Mouse (Mus musculus) midbrain, embryonic 16.5 days (tissue): Measurements from ENCODE around the gene Cfap54. TPM values are rescaled to one million over a fixed set of nuclear protein-coding genes. Genes with fewer than 3 reads are reported as not detected.

Experiments used
- ATAC-seq: fragments of 200-750 bp; cut with Nextera tagmentation; 2 replicates; pipeline ENCODE4 v1.8.0; 2017; ENCODE audit warnings: moderate TSS enrichment
- H3K27ac ChIP-seq: fragments of 300-500 bp; sonication (generic); 2 replicates; pipeline ENCODE4 v1.5.1; 2014; ENCODE audit warnings: mild to moderate bottlenecking, low read length, mixed read lengths
- H3K27me3 ChIP-seq: fragments of 300-500 bp; sonication (generic); 2 replicates; pipeline ENCODE4 v1.6.1; 2014; ENCODE audit warnings: low read depth, low read length, mixed read lengths; ENCODE audit not compliant: control insufficient read depth, insufficient read depth
- H3K36me3 ChIP-seq: fragments of 300-500 bp; sonication (generic); 2 replicates; pipeline ENCODE4 v1.6.1; 2014; ENCODE audit warnings: mild to moderate bottlenecking, low read length, moderate library complexity, mixed read lengths; ENCODE audit not compliant: control insufficient read depth, insufficient read depth
- H3K4me1 ChIP-seq: fragments of 300-500 bp; sonication (generic); 2 replicates; pipeline ENCODE4 v1.6.1; 2014; ENCODE audit warnings: mild to moderate bottlenecking, low read length, mixed read lengths; ENCODE audit not compliant: control insufficient read depth, insufficient read depth
- H3K4me2 ChIP-seq: fragments of 300-500 bp; sonication (generic); 2 replicates; pipeline ENCODE4 v1.6.1; 2014; ENCODE audit warnings: mild to moderate bottlenecking, low read length, mixed read lengths
- H3K4me3 ChIP-seq: fragments of 300-500 bp; sonication (generic); 2 replicates; pipeline ENCODE4 v1.5.1; 2014; ENCODE audit warnings: low read depth, mild to moderate bottlenecking, low read length, moderate library complexity, mixed read lengths
- H3K9ac ChIP-seq: fragments of 300-500 bp; sonication (generic); 2 replicates; pipeline ENCODE4 v1.6.1; 2014; ENCODE audit warnings: low read depth, low read length, mixed read lengths
- H3K9me3 ChIP-seq: fragments of 300-500 bp; sonication (generic); replicated peaks from 2 replicates; pipeline ENCODE4 v1.6.1; 2014; ENCODE audit warnings: mild to moderate bottlenecking, low read length, mixed read lengths; ENCODE audit not compliant: control insufficient read depth, poor library complexity, severe bottlenecking
- WGBS: fragments of 180-500 bp; shearing (Covaris S2); extraction: QIAGEN DNeasy Blood & Tissue Kit; methylation state at CpG from one replicate; pipeline ENCODE4 v1.1.7; 2014; 5-methylcytosine and 5-hydroxymethylcytosine counted together
- polyA plus RNA-seq: library from polyadenylated mRNA; unstranded; fragments of >200 nt; fragmentation: Nextera tagmentation; extraction: Ambion mirVana; gene quantifications from 2 replicates; pipeline ENCODE4 v1.2.1, GENCODE M21; 2015

Gene Cfap54
- polyA plus RNA-seq, 1 experiment from 2014 or later, result 3.2 TPM

DNA sequence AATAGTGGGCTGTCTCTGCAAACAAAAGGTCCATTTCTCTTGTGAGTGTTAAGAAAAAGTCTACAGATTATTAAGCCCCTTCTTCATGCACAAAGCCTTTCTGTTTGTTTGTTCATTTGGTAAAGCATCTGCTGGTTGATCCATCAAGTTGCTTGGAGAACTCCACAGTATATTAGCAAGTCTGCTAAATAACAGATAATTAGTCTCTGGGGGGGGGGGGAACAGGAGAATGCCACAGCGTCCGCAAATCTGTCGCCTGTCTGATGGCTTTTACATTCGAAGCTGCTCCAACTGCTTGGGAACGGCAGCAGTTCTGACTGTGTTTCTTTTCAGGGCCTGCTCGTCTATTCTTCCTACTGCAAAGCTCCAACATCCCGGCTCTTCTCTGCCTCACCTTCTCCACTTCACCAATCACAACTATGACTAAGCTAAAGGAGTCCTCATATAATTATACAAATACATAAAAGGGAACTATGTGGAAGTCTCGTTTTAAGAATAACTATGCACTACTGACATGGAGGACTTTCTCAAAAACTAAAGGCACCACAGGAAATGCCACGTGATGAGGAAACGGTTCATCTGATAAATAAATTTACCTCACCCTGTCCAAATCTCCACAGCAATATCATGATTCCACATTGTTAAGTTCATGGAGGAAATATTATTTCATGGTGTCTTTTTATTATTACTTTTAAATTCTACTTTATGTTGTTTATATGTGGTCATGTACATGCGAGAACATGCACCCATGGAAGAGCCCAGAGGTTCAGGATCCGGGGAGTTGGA lies 41.2 kb upstream of the Cfap54 start:
- no peak overlapping the region for H3K4me3 ChIP-seq
- H3K4me1 ChIP-seq, result no peaks in the 10 kb centered on the region
- H3K27ac ChIP-seq, result no peak overlapping the region
- ATAC-seq, result no peak
- H3K27me3 ChIP-seq, result no peaks in the 10 kb centered on the region
- no peaks in the 10 kb centered on the region for H3K36me3 ChIP-seq
- 66% methylated on average over 12 of the region's 12 CpGs for WGBS
- H3K9me3 ChIP-seq, result no peaks in the 10 kb centered on the region
- no peak overlapping the region for H3K9ac ChIP-seq
- H3K4me2 ChIP-seq, result no peak overlapping the region

GRCm38 (mm10) chr10:93121262-93121860 lies 39.9 kb upstream of the Cfap54 start:
- Histone ChIP-seq H3K36me3 (no peaks in the 10 kb centered on the region), H3K4me1 (no peaks in the 10 kb centered on the region), H3K27ac (no peak overlapping the region), H3K27me3 (no peaks in the 10 kb centered on the region), H3K4me2 (no peak overlapping the region), H3K9ac (no peak overlapping the region), H3K4me3 (no peak overlapping the region), H3K9me3 (no peaks in the 10 kb centered on the region)
- WGBS, result 92% methylated on average over 6 of the region's 6 CpGs
- no peak for ATAC-seq

DNA sequence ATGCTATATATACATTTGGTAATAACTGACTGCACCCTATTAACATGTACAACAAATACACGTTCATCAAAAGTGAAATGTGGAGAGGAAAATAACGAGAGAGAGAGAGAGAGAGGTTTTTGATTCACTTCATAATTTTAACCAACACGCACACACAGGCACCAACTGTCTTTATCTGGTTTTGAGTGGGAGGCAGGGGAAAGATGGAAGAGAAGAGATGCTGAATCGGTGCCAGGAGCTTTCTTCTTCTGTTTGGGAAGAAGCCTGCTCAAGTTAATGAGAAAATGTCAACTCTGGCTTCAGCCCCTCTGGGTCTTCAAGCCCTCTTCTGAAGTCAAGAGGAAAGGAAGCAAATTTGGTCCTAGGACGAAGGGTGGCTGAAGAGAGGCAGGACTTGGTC lies 38.4 kb upstream of the Cfap54 start:
- no peaks in the 10 kb centered on the region for H3K4me1 ChIP-seq
- H3K9ac ChIP-seq, result no peak overlapping the region
- H3K9me3 ChIP-seq, result no peaks in the 10 kb centered on the region
- no peak for ATAC-seq
- H3K4me3 ChIP-seq, result no peak overlapping the region
- H3K27ac ChIP-seq, result no peak overlapping the region
- no peaks in the 10 kb centered on the region for H3K36me3 ChIP-seq
- H3K27me3 ChIP-seq, result no peaks in the 10 kb centered on the region
- 76% methylated on average over 5 of the region's 5 CpGs for WGBS
- no peak overlapping the region for H3K4me2 ChIP-seq

DNA sequence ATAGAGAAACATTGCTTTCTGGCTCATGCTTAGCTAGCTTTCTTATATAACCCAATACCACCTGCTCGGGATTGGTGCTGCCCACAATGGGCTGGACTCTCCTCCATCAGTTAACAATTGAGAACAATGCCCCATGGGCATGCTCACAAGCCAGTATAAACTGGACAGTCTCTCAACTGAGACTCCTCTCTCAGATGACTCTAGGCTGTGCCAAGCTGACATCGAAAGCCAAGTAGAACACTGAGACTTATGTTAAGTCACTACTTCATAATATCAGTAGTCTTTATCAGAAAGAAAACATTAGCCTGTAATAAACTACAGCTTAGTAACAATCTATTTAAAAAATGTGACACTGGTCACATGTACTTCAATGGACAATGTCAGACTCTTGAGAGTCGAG lies 35.2 kb upstream of the Cfap54 start:
- WGBS, result 90% methylated on average over 3 of the region's 3 CpGs
- Histone ChIP-seq H3K9ac (no peak overlapping the region), H3K36me3 (no peaks in the 10 kb centered on the region), H3K27me3 (no peaks in the 10 kb centered on the region), H3K4me2 (no peak overlapping the region), H3K9me3 (no peaks in the 10 kb centered on the region), H3K4me3 (no peak overlapping the region), H3K4me1 (no peaks in the 10 kb centered on the region), H3K27ac (no peak overlapping the region)
- no peak for ATAC-seq

DNA sequence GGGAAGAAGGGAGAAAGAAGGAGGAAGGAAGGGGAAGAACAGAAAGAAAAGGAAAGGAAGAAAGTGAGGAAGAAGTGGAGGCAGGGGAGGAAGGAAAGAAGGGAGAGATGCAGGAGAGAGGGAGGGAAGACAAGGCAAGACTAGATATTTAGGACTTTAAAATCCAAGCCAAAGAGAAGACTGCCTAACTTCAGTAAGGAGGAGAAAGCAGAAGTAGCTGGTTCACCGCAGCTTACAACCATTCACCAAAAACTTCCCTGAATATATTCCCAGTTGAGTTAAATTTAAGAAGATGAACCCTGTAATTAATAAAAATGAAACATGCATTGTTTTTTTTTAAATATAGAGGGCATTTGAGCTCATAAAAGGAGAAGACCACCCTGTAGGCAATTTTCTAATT lies 34.3 kb upstream of the Cfap54 start:
- Histone ChIP-seq H3K4me3 (no peak overlapping the region), H3K27me3 (no peaks in the 10 kb centered on the region), H3K27ac (no peak overlapping the region), H3K4me1 (no peaks in the 10 kb centered on the region), H3K9ac (no peak overlapping the region), H3K4me2 (no peak overlapping the region), H3K9me3 (no peaks in the 10 kb centered on the region), H3K36me3 (no peaks in the 10 kb centered on the region)
- ATAC-seq, result no peak
- WGBS, result 92% methylated on average over 1 of the region's 1 CpGs

DNA sequence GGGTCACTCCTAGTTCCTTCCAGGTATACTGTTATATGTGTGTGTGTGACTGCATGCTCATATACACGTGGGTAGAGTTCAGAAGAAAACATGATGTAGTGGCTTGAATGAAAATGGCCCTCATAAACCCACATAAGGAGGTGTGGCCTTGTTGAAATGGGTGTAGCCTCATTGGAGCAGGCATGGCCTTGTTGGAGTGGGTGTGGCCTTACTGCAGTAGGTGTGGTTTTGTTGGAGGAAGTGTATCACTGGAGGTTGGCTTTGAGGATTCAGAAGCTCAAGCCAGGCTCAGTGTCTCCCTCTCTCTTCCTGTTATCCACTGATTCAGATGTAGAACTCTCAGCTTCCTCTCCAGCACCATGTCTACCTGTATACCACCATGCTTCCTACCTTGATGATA lies 33.4 kb upstream of the Cfap54 start:
- no peak overlapping the region for H3K4me2 ChIP-seq
- no peak overlapping the region for H3K9ac ChIP-seq
- no peaks in the 10 kb centered on the region for H3K9me3 ChIP-seq
- H3K27ac ChIP-seq, result no peak overlapping the region
- WGBS, result 71% methylated on average over 1 of the region's 1 CpGs
- no peaks in the 10 kb centered on the region for H3K36me3 ChIP-seq
- H3K27me3 ChIP-seq, result no peaks in the 10 kb centered on the region
- H3K4me3 ChIP-seq, result no peak overlapping the region
- ATAC-seq, result no peak
- no peaks in the 10 kb centered on the region for H3K4me1 ChIP-seq

GRCm38 (mm10) chr10:93113968-93114367 lies 32.5 kb upstream of the Cfap54 start:
- no peaks in the 10 kb centered on the region for H3K4me1 ChIP-seq
- ATAC-seq, result no peak
- no peak overlapping the region for H3K4me2 ChIP-seq
- 89% methylated on average over 8 of the region's 8 CpGs for WGBS
- no peak overlapping the region for H3K9ac ChIP-seq
- no peak overlapping the region for H3K4me3 ChIP-seq
- H3K27me3 ChIP-seq, result no peaks in the 10 kb centered on the region
- no peak overlapping the region for H3K27ac ChIP-seq
- H3K9me3 ChIP-seq, result no peaks in the 10 kb centered on the region
- H3K36me3 ChIP-seq, result no peaks in the 10 kb centered on the region

GRCm38 (mm10) chr10:93112021-93112420 lies 30.6 kb upstream of the Cfap54 start:
- no peak overlapping the region for H3K9ac ChIP-seq
- no peak overlapping the region for H3K4me2 ChIP-seq
- H3K36me3 ChIP-seq, result no peaks in the 10 kb centered on the region
- H3K9me3 ChIP-seq, result no peaks in the 10 kb centered on the region
- ATAC-seq, result no peak
- no peak overlapping the region for H3K4me3 ChIP-seq
- no peaks in the 10 kb centered on the region for H3K27me3 ChIP-seq
- WGBS, result 93% methylated on average over 6 of the region's 6 CpGs
- no peak overlapping the region for H3K27ac ChIP-seq
- no peaks in the 10 kb centered on the region for H3K4me1 ChIP-seq

DNA sequence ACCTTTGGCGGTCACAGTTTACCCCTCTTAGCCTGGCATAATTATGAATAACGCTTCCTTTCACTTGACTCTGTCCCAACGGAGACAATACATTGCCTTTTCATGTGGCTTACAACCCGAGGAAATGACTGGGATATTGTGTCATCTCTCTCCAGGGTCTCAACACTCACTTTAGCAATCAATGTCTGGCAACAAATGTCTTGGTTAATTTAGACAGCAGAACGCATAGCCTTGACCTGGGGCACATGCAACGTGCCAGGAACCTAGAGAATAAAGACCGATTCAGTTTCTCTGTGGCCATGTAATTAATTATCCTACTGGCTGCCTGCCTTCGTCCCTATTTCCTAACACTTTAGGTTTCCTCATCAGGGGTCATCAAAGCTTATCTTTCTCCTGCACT lies 30.0 kb upstream of the Cfap54 start:
- ATAC-seq, result no peak
- Histone ChIP-seq H3K27ac (no peak overlapping the region), H3K36me3 (no peaks in the 10 kb centered on the region), H3K9me3 (no peaks in the 10 kb centered on the region), H3K27me3 (no peaks in the 10 kb centered on the region), H3K4me3 (no peak overlapping the region), H3K4me1 (no peaks in the 10 kb centered on the region), H3K9ac (no peak overlapping the region), H3K4me2 (no peak overlapping the region)
- WGBS, result 68% methylated on average over 8 of the region's 8 CpGs
